ENCODE assay signal across 7 mouse cellular contexts in the genomic region with DNA sequence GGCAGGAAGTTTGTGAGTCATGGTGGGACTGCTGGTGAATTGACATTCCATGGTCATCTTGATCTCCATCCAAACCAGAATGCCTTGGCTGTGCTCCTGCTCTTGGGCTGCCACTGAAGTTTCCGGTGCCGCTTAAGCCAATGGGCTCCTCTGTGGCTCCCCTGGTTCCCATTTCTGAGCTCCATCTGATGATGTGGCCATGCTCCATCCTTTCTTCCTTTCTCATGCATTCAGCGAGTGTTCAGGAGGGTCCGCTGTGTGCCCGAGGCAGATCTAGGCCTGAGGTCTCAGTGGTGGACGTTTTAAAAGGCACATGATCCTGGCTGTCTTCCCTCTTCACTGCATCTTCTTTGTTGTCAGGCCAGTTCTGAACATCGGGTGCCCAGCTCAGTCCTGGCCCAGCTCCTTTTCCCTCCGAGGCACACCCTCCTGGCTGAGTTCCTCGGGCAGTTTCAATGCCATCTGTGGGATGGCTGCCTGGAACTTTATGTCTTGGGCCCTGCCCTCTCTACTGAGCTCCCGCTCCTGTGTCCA. TPM values are rescaled to one million over a fixed set of nuclear protein-coding genes. Genes with fewer than 3 reads are reported as not detected.
DNase-seq lines count a peak whose midpoint lies in the region; ATAC-seq lines count a peak whose summit lies in the region.

No protein-coding gene starts in this region.

- no peak overlapping the region for H3K4me2 ChIP-seq in liver, embryonic 11.5 days

- no peaks in the 10 kb centered on the region for H3K9me3 ChIP-seq in liver, embryonic 11.5 days (ENCODE audit: control insufficient read depth, low read length)
- no peaks in the 10 kb centered on the region for H3K9me3 ChIP-seq in hindbrain, embryonic 10.5 days

- DNase-seq in ovary, adult 18-20 months (ENCODE audit: low spot score): peak; percentile 76
- no peak for DNase-seq in ovary, postnatal 10 days (ENCODE audit: low spot score)
- peak; percentile 65 for DNase-seq in cerebellum, adult 9-11 months
- DNase-seq in heart, postnatal 36 days: peak; percentile 60 to 61
- DNase-seq in lung, postnatal 10 days: peak; percentile 58
- DNase-seq in liver, embryonic 11.5 days (ENCODE audit: low spot score): no peak
- no peak for DNase-seq in hindbrain, embryonic 10.5 days (ENCODE audit: low spot score)

- 86% methylated on average over 10 of the region's 10 CpGs for WGBS in liver, embryonic 11.5 days
- 89% methylated on average over 10 of the region's 10 CpGs for WGBS in hindbrain, embryonic 10.5 days

- H3K9ac ChIP-seq in liver, embryonic 11.5 days (ENCODE audit: low read depth, low read length): no peak overlapping the region

- no peaks in the 10 kb centered on the region for H3K27me3 ChIP-seq in liver, embryonic 11.5 days (replicated peaks; ENCODE audit: control insufficient read depth, insufficient read depth, low read length)
- no peaks in the 10 kb centered on the region for H3K27me3 ChIP-seq in hindbrain, embryonic 10.5 days (ENCODE audit: insufficient read depth, poor library complexity, severe bottlenecking)

- intact Hi-C loops in heart, postnatal 36 days (cut with DNase I): no loop called here

- no peaks in the 10 kb centered on the region for H3K4me1 ChIP-seq in liver, embryonic 11.5 days (replicated peaks; ENCODE audit: control insufficient read depth, insufficient read depth, low read length)
- no peaks in the 10 kb centered on the region for H3K4me1 ChIP-seq in hindbrain, embryonic 10.5 days (replicated peaks)

- no peaks in the 10 kb centered on the region for H3K36me3 ChIP-seq in liver, embryonic 11.5 days (ENCODE audit: control insufficient read depth, insufficient read depth, low read length)
- H3K36me3 ChIP-seq in hindbrain, embryonic 10.5 days: no peaks in the 10 kb centered on the region

- no peak overlapping the region for H3K4me3 ChIP-seq in liver, embryonic 11.5 days (ENCODE audit: low read depth, low read length)
- H3K4me3 ChIP-seq in hindbrain, embryonic 10.5 days: no peak overlapping the region

- no peak for ATAC-seq in liver, embryonic 11.5 days (replicated peaks; ENCODE audit: low FRiP score)

- no peak overlapping the region for H3K27ac ChIP-seq in liver, embryonic 11.5 days (ENCODE audit: low read depth, low read length)
- no peak overlapping the region for H3K27ac ChIP-seq in hindbrain, embryonic 10.5 days

RNA-seq across cellular contexts. Expression of gene Mertk, which starts 40.0 kb away (rescaled TPM):
- 1 to 10 TPM; 5.6 to 6.7 TPM for total RNA-seq in heart, postnatal 36 days (2021)
- polyA plus RNA-seq in liver, embryonic 11.5 days (2014; fragmentation: Nextera tagmentation; extraction: Ambion mirVana): 4.9 and 6.6 TPM in 2 replicates
- 3.4 and 4.4 TPM in 2 replicates for polyA plus RNA-seq in hindbrain, embryonic 10.5 days (2016; fragmentation: Nextera tagmentation; extraction: Ambion mirVana)

RNA-seq across cellular contexts. Expression of gene Anapc1, which starts 51.6 kb away (rescaled TPM):
- total RNA-seq in heart, postnatal 36 days (2021): 10 to 100 TPM; 39.0 to 46.9 TPM
- polyA plus RNA-seq in liver, embryonic 11.5 days (2014; fragmentation: Nextera tagmentation; extraction: Ambion mirVana): 88.6 and 98.9 TPM in 2 replicates
- 68.2 and 76.2 TPM in 2 replicates for polyA plus RNA-seq in hindbrain, embryonic 10.5 days (2016; fragmentation: Nextera tagmentation; extraction: Ambion mirVana)

Comparison
In these comparisons a context has a peak if more than half of its experiments do, and no peak if none do; other contexts are left out.
1. DNase-seq: peak in ovary, adult 18-20 months (single experiment), cerebellum, adult 9-11 months (single experiment), heart, postnatal 36 days (2 of 2) and lung, postnatal 10 days (single experiment); none in ovary, postnatal 10 days (single experiment), liver, embryonic 11.5 days (single experiment) and hindbrain, embryonic 10.5 days (single experiment).